Mouse (Mus musculus): ENCODE data around the gene Pdgfa.
A peak's percentile ranks its signal among the peaks of the same experiment; 100 is the strongest.

Gene Pdgfa

DNA sequence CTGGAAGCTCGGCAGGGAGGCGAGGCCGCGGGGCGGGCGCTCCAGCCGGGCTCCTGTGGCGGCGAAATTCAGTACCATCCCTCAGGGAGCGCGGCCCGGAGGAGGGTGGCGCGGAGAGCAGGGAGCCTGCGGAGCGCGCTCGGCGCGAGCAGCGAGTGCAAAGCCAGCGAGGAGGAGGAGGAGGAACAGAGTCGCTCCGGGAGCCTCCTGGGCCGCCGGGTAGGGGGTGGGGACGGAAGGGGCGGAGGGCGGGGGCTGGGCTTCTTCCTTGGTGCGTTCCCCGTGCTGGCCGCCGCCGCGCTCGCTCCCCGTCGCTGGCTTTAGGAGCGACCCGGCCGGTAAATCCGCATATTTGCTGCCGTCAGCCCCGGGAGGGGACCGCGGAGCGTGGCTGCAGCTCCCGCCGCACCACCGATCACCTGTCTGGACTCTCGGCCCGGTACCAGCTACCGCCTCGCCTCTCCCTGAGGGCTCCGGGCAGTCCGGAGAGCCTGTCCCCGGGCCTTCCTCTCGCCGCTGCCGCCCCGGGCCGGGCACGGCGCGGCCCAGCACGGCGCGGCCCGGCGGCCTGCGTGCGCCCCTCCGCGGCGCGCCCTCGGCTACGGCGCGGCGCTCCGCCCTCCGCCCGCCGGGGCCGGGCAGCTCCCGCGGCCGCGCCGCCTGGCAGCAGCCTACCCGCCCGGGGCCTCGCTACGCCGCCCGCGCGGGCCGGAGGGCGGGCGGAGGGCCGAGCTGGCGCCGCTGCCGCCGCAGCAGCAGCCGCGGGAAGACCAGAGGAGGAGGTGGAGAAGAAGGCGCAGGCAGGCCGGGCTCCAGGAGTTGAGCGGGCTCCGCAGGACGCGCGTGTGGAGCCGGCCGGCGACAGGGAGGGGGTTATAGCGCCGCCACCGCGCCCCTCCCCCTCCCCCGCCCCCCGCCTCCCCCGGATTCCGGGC is 2.1 kb downstream of the Pdgfa start:
- peak; percentile 67 for DNase-seq (ENCODE audit: low spot score)

- peak; percentile 30 for DNase-seq (ENCODE audit: low spot score)
These were observed 2.9 kb downstream of the Pdgfa start for GRCm38 (mm10) chr5:138994108-138994785.

DNA sequence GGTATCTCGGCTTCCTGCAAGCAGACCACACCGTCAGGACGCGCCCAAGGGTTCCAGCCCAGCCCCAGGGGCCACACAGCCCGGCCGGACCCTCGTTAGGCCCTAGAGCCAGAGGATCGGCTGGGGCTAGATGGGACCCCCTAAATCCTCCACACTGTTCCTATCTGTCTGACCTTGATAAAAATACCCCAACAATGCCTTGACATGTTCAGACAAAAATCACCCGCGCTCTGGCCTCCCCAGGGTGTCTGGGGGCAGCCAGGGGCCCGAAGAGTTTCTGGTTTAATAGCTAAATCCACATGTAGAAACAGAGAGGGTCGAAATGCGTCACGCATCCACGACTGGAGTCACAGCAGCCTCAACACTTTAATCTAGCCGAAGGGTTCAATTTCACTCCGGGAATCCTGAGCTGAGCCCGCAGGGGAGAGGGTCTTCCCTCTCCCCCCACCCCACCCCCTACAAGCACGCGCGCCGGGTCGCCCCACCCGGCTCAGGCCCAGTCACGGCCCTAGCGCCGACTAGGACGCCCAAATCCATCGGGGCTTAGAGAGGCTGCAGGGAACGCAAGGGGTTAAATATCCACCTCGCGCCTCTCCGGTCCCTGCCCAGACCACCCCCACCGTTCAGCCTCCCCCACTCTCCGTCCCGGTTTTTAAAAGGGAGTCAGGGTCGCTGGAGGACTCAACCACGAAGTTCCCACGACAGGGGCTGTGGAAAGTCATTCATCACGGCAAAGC is 3.6 kb downstream of the Pdgfa start:
- no peak for DNase-seq (ENCODE audit: low spot score)

DNA sequence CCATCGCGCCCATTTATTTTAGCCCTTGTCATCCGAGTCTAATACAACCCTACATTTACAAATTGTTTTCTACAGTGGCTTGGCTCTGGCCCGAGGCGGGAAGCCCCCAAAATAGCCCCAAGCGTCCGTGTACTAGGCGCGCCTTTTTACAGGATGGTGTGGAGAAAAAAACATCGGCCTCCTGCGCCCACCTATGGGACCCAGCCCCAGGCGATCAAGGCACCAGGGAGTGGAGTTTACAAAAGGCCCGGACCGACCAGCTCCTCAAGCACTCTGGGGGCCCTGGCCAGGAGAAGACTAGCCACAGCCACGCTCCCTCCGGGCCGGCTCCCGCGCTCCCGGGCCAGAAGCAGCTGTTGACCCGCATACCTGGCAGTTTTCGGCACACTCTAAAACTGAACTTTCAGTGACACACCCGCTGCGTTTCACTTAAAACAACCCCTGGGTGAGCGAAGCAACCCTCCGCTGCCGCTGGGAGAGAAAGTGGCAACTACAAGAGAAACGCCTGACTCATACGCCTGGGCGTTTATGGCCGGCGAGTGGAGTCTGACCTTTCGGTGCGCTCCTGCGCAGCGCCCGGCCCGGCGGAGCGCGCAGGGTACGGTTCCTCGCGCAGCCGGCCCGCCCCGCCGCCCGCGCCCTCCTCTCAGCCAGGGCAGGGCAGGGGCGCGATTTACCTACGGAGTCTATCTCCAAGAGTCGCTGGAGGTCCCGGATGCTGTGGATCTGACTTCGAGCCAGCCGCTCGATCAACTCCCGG is 4.4 kb downstream of the Pdgfa start:
- peak; percentile 43 for DNase-seq (ENCODE audit: low spot score)

GRCm38 (mm10) chr5:138991734-138992133 is 5.4 kb downstream of the Pdgfa start:
- DNase-seq (ENCODE audit: low spot score): no peak

- DNase-seq (ENCODE audit: low spot score): no peak
These were observed 6.3 kb downstream of the Pdgfa start for GRCm38 (mm10) chr5:138990659-138991380.

DNA sequence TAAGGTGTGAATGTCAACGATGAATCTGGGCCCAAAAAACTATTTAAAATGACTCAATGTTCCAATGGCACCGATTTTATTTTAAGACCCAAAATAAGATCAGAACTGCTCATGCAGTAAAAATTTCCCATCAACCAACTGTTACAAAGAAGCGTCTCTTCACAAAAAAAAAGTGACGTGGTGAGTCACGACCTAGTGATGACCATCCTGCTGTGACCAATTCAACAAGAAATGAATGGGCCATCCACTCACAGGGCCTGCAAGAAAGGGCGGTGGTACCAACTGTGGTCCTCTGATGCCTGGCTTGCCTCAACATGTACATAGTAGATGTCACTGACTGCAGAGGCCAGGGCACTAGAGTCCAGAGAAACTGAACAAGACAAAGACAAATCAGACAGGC is 7.6 kb downstream of the Pdgfa start:
- DNase-seq (ENCODE audit: low spot score): no peak

GRCm38 (mm10) chr5:138988764-138989163 is 8.4 kb downstream of the Pdgfa start:
- peak; percentile 47 for DNase-seq (ENCODE audit: low spot score)

GRCm38 (mm10) chr5:138987994-138988393 is 9.2 kb downstream of the Pdgfa start:
- no peak for DNase-seq (ENCODE audit: low spot score)

- DNase-seq (ENCODE audit: low spot score): no peak
These were observed 15.2 kb downstream of the Pdgfa start for GRCm38 (mm10) chr5:138981921-138982320.

DNA sequence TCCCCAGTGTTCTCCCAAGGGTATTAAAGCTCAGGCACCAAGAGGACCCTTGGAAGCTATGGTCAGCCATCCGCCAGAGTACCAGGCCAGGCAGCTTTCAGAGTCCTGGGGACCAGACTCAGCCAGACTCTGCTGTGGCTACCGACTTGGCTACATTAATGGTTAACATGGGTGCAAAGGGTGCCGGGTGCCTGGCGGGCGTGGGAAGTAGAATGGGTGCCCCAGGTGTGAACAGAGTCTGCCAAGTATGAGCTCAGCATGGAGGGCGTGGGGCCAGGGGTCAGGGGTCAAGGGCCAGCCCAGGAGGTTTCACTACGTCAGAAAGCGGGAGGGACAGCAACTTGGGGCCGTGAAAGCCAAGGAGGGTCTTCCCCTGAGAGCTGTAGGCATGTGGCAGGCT is 16.6 kb downstream of the Pdgfa start:
- DNase-seq (ENCODE audit: low spot score): no peak

- DNase-seq (ENCODE audit: low spot score): no peak
These were observed 17.3 kb downstream of the Pdgfa start for GRCm38 (mm10) chr5:138979840-138980239.

- no peak for DNase-seq (ENCODE audit: low spot score)
These were observed 19.4 kb downstream of the Pdgfa start for GRCm38 (mm10) chr5:138977759-138978158.

DNA sequence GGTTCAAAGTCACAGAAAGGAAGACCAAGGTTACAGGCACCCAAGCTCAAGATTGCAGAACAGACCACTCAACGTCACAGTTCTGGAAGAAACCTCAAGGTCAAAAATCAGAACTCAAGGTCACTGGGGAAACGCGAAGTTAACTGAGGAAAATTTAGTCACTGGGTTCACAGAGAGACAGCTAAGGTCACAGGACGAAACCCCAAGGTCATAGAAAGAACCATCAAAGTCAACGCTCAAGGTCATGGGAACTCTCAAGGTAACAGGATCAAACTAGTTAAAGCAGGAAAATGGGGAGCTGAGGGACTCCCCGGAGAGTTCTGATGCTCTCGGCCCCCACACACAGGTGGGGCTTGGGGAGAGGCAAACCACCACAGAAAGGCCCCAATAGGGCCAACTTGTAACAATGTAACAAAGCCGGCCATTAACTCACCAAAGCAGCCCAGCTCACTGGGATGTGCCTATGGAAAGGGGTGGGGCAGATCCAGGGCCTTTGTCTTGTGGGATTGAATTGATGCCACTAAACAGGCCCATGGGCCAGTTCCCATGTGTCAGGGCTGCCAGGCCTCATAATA is 22.2 kb downstream of the Pdgfa start:
- no peak for DNase-seq (ENCODE audit: low spot score)

DNA sequence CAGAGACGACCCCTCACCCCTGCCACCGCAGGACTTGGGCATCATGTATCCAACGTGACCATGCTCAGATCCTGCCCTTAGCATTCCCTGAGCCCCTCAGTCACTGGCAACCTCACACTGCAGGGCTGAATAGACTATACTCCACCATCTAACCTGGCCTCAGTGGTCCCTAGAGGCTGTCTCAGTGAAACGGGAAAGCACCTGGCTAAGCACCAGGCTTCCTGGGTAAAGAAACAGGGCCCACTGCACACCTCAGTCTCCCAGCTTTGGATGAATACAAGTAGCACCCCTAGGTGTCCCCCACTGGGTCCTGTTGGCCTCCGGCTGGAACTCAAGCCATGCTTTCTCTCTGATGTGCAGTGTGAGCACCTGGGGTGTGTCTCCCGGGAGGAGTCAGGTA is 23.7 kb downstream of the Pdgfa start:
- no peak for DNase-seq (ENCODE audit: low spot score)

GRCm38 (mm10) chr5:138971405-138971804 is 25.8 kb downstream of the Pdgfa start:
- DNase-seq (ENCODE audit: low spot score): no peak

GRCm38 (mm10) chr5:138970056-138970490 is 27.1 kb downstream of the Pdgfa start:
- DNase-seq (ENCODE audit: low spot score): no peak

DNA sequence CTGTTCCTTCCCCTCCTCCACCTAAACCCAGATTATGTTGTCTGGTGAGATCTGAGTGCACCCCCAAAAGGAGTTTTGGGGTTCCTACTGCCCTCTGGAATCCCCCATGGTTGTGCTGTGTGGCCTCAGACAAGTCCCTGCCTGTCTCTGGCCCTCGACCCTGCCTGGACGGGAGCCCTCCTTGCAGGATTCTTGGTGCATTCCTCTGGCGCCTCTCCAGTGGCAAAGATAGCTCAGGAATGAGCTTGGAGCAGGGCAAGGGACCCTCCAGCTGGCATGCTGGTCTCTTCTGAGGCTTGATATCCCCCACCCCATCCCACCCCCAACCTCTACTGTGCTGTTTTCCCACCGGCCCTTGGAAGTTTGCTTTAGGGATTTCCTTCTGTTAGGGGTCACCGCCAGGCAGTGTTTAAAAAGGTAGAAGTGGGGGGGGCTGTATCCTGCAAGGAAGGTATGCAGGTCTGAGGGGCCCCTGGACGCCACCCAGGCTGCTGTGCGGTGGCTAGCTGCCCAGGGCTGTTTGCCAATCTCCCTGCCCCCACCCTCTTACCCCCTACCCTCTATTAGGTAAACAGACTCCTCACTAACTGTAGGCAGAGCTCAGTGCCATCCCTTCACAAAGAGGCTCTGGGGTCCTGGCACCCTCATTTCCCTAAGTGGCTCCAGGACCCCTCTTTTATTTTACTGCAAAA is 31.0 kb downstream of the Pdgfa start:
- DNase-seq (ENCODE audit: low spot score): no peak

DNA sequence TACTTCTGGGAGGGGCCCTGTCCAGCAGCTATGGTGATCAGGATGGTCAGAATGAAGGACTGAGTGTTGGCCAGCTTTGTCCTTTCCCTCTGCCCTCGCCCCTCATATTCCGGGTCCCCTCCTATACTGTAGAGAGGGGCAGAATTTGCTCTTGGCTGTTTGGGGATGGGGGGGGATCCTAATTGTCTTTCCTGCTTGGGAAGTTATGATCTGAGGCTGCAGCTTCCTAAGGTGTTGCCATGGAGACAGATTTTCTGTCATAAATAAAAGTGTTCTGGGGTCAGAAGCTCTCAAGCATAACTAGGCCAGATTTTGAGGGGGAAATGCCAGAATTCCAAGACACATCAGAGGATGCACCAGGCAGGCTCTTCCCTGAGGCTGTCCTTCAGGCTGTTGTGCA is 31.6 kb downstream of the Pdgfa start:
- no peak for DNase-seq (ENCODE audit: low spot score)

DNA sequence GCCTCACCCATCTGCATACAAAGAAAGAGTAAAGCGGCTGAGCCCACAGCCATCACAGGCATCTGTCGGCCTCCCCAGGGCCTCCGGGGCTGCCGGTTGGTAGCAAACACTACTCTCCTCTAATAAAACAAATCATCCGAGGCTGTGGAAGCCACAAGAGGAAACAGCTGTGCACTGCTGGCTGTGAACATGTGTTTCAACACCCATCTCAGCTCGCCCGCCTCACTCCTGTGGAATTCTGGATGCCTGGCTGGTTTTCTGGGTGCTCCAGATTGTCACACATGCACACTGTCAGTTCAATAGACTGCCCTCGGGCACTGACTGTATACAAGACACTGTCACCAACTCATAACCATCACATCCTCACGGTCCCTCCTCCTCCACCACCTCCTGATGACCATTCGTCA is 40.7 kb downstream of the Pdgfa start:
- DNase-seq (ENCODE audit: low spot score): no peak
